Mouse (Mus musculus) heart, adult 2 months (tissue): ENCODE results near the gene Rec8.

Experiments
- CTCF ChIP-seq: fragments of 200-600 bp; IDR thresholded peaks from 2 replicates; pipeline ENCODE4 v1.8.1; 2022; ENCODE audit warnings: antibody characterized with exemption, mild to moderate bottlenecking, moderate library complexity
- EP300 ChIP-seq: fragments of 200-500 bp; IDR thresholded peaks from 2 replicates; pipeline ENCODE4 v1.6.1; 2011; ENCODE audit warnings: low read depth, low read length, control low read depth; ENCODE audit not compliant: insufficient read depth
- POLR2A ChIP-seq: fragments of 200-500 bp; IDR thresholded peaks from 2 replicates; pipeline ENCODE4 v1.6.1; 2011; ENCODE audit warnings: mild to moderate bottlenecking, low read depth, low read length, control low read depth; ENCODE audit not compliant: insufficient read depth

GRCm38 (mm10) chr14:55589771-55590448, 27.9 kb upstream of the Rec8 start:
- TF ChIP-seq POLR2A = no peak
- TF ChIP-seq CTCF = no peak
- no peak for TF ChIP-seq EP300
